Mouse (Mus musculus) Patski (cell line): ENCODE measurements around the gene Ric8a. TPM values are rescaled to one million over a fixed set of nuclear protein-coding genes. Genes with fewer than 3 reads are reported as not detected.

ENCODE experiments used
- ATAC-seq: fragments of 100-300 bp; one replicate; pipeline ENCODE4 v1.8.0; 2021
- CTCF ChIA-PET: fragments of 350-600 bp; sonication (Branson Sonifier 250); formaldehyde crosslinking; loops from one replicate; lab custom pipeline; 2022; ENCODE audit warnings: inconsistent platforms; lab: Charles Lee
- POLR2A ChIA-PET: fragments of 350-600 bp; sonication (Branson Sonifier 250); formaldehyde crosslinking; loops from one replicate; lab custom pipeline; 2022; ENCODE audit warnings: antibody characterized with exemption, inconsistent platforms; lab: Charles Lee
- DNase-seq: peaks from one replicate; pipeline ENCODE4 v3.0.0-alpha.2; 2011; ENCODE audit warnings: low read depth, low spot score
- H3K27me3 ChIP-seq: fragments of 371-371 bp; one replicate; pipeline ENCODE4 v1.5.1; 2021
- CTCF ChIP-seq: fragments of 100-300 bp; IDR thresholded peaks from one replicate; pipeline ENCODE4 v1.5.1; 2021
- in situ Hi-C: fragments of 300-500 bp; cut with MboI; formaldehyde crosslinking; loops from 3 replicates; pipeline ENCODE4 v1.11.1; 2018; ENCODE audit warnings: low pct_unique_long_range_greater_than_20kb, mixed read lengths
- polyA plus RNA-seq: library from polyadenylated mRNA; unstranded; gene quantifications from one replicate; pipeline ENCODE4 v1.2.3, GENCODE M21; 2021

Ric8a gene
- polyA plus RNA-seq, 1 experiment from 2014 or later, result 67.0 TPM

DNA sequence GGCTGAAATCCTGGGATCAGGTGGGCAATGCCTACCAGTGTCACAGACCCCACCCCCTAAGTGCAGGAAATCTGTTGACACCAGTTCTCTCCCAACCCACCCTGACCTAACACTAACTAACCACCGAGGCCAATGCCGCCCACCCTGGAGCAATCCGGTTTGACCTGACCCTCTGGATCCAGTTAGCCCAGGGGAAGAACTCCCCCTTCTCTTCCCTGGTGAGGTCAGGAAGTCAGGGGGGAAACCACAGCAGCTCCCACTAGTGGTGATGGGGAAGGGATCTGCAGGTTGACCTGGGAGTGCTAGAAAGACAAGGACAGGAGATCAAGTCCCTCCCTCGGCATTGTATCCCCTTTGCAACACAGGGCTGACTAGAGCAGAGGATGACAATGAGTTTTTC, 11.1 kb upstream of the Ric8a start:
- CTCF ChIA-PET, result interaction anchor here (1.7 to 2.0 kb wide), 3 partner anchors 8 to 114 kb away, joined by 6 to 7 read pairs (median 7); no protein-coding TSS in a partner anchor
- H3K27me3 ChIP-seq, result no peaks in the 10 kb centered on the region
- in situ Hi-C loops, result loop anchor here (10.0 kb wide), 1 partner anchor 329 kb away; the partner anchor contains the start of gene Rnh1
- TF ChIP-seq CTCF, result no peak
- ATAC-seq (no peak), DNase-seq (no peak)
- POLR2A ChIA-PET, result no interaction called here

DNA sequence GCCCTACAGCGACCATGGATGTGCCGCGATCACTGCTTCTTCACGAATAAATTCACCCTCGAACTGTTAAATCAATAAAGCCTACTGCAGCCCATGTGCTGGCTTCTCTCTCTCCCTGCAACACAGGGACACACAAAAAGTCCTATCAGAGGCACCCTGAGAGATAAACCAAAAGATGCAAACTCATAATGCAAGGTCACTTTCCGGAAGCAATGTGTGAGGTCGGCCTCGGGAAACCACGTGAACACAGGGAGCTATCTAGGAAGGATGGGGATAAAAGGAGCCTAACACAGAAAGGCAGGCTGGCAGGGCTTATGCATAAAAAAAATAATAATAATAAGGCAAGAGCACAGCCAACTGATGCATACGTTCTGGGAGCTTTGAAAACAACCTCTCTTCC, 10.1 kb upstream of the Ric8a start:
- no peak for TF ChIP-seq CTCF
- CTCF ChIA-PET, result interaction anchor here (1.9 kb wide), 1 partner anchor 162 kb away, joined by 5 read pairs; no protein-coding TSS in a partner anchor
- no peak for ATAC-seq
- in situ Hi-C loops, result loop anchor here (10.0 kb wide), 1 partner anchor 328 kb away; the partner anchor contains the start of gene Rnh1
- no peak for DNase-seq
- H3K27me3 ChIP-seq, result no peaks in the 10 kb centered on the region
- POLR2A ChIA-PET, result no interaction called here

DNA sequence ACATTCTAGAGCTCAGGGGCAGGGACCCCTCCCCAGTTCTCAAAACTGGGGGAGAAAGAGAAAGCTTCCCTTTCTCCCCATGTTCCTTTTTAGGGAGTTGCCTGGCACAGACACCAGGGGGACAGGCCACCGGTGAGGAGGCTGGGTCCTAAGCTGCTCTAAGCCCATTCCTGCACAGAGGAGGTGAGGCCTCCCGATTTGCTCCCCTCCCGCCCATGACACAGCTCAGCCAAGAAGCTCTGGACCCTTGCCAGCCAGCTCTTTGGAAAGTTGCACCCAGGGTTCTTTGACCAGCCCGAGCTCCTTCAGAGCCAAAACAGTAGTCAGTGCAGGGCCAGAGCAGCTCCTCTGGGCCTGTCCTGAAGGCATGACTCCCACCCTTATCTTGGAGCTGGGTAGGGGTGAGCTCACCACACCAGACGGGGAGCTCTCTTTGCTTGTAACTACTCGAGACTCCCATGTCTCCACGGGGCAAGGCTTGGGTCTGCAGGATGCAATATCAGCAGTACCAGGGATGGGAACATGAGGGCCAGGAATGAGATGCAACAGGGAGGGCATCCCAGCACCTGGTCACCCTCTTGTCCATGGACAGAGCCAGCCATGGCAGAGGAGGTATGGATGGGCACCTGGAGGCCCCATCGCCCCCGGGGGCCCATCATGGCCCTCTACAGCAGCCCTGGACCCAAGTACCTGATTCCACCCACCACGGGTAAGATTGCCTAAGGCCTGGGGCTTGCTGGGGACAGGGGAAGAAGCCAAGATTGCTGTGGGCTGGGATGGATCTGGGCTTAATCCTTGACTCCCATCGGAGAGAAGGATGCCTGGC, 8.8 kb upstream of the Ric8a start, which contains the start of gene Odf3:
Gene Odf3 (plus strand): TSS at position 51 of the 826 bp plus-strand sequence.
- POLR2A ChIA-PET, result interaction anchor here (1.3 to 1.4 kb wide), 2 partner anchors 9 to 35 kb away, joined by 4 to 6 read pairs; partner anchors contain the start of genes Bet1l and Ric8a
- DNase-seq (no peak), ATAC-seq (no peak)
- TF ChIP-seq CTCF, result no peak
- in situ Hi-C loops, result loop anchor here (10.0 kb wide), 1 partner anchor 327 kb away; the partner anchor contains the start of gene Rnh1
- H3K27me3 ChIP-seq, result no peaks in the 10 kb centered on the region
- CTCF ChIA-PET, result interaction anchor here (1.1 to 1.9 kb wide), 4 partner anchors 56 to 161 kb away, joined by 3 to 6 read pairs (median 4); no protein-coding TSS in a partner anchor

DNA sequence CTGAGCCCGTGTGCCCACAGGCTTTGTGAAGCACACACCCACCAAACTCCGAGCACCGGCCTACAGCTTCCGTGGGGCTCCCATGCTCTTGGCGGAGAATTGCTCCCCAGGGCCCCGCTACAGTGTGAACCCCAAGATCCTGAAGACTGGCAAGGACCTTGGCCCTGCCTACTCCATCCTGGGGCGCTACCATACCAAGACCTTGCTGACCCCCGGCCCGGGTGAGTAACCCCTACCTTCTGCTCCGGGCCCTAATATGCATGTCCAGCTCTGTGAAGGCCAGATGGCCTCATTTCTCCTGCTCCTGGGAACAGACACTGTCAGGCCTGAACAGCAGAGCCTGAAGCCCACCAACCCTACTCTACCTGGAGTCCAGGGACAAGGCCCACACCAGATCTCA, 8.2 kb upstream of the Ric8a start:
- CTCF ChIA-PET, result interaction anchor here (1.1 to 1.9 kb wide), 4 partner anchors 55 to 160 kb away, joined by 3 to 6 read pairs (median 4); no protein-coding TSS in a partner anchor
- DNase-seq (no peak), ATAC-seq (no peak)
- POLR2A ChIA-PET, result interaction anchor here (1.3 to 1.4 kb wide), 2 partner anchors 9 to 34 kb away, joined by 4 to 6 read pairs; partner anchors contain the start of genes Bet1l and Ric8a
- no peak for TF ChIP-seq CTCF
- in situ Hi-C loops, result loop anchor here (10.0 kb wide), 1 partner anchor 326 kb away; the partner anchor contains the start of gene Rnh1
- H3K27me3 ChIP-seq, result no peaks in the 10 kb centered on the region

DNA sequence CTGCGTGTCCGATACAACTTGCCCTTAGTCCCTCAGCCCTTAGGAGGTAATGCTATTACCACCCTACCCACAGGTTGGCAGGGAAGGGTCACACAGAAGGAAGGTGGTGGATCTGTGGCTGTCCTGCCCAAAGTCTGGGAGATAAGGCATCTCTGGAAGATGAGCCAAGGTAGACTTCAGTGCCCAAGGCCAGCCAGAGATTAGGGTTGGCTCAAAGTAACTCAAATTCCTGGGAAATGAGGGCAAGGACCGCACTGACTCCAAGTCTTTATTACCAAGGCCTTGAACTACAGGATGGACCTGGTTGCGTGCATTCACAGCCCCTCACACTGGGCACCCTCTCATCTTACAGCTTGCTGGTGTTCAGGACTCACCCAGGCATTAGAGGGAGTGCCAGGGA, 4.8 kb upstream of the Ric8a start:
- CTCF ChIA-PET, result interaction anchor here (1.4 kb wide), 1 partner anchor 11 kb away, joined by 4 read pairs; no protein-coding TSS in a partner anchor
- no peak for TF ChIP-seq CTCF
- ATAC-seq, result no peak
- no peak for DNase-seq
- in situ Hi-C loops, result no loop called here
- POLR2A ChIA-PET, result interaction anchor here (0.7 to 0.8 kb wide), 2 partner anchors 41 to 701 kb away, joined by 3 to 6 read pairs; no protein-coding TSS in a partner anchor
- H3K27me3 ChIP-seq, result no peaks in the 10 kb centered on the region

DNA sequence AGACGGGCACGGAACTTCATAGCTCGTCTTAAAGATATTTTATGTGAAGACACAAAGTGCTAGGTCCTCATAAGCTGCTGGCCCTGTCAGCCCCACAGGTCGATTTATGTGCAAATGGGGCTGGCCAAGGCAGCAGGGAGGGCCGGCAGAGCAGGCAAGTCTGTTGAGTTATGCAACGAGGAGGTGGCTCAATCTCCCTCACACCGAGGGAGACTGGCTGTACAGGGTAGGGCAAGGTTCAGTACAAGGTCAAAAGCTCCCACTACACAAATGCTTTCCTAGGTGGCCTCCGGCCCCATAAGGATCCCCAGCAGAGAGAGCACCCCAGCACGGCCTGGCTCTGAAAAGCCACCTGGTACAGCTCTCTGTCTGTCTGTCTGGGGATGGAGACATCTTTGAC, 3.4 kb upstream of the Ric8a start:
- no peak for TF ChIP-seq CTCF
- in situ Hi-C loops, result no loop called here
- POLR2A ChIA-PET, result no interaction called here
- H3K27me3 ChIP-seq, result no peaks in the 10 kb centered on the region
- CTCF ChIA-PET, result interaction anchor here (2.5 kb wide), 1 partner anchor 8 kb away, joined by 6 read pairs; the partner anchor contains the start of gene Scgb1c1
- DNase-seq, result no peak
- ATAC-seq, result no peak

DNA sequence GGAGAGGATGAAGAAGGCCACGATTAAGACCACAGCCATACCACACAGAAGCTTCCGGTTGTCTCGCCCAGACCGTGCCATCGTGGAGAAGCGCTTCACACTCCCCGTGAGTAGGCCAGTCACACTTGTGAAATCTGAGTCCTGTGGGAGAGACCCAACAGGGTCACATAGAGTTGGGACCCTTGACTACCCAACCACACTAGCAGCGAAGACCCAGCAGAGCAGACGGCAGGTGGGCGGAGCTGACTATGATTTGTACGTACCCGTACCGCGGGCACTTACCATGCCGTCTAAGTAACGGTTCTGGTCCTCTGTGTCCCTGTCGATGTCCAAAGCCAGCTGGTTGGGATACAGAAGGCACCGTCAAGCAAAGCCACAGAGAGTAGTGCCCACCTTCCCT, 2.3 kb upstream of the Ric8a start:
- DNase-seq, result no peak
- in situ Hi-C loops, result no loop called here
- ATAC-seq, result no peak
- ChIA-PET POLR2A (no interaction called here), CTCF (interaction anchor here (2.5 kb wide), 1 partner anchor 10 kb away, joined by 6 read pairs; the partner anchor contains the start of gene Scgb1c1)
- no peak for TF ChIP-seq CTCF
- no peaks in the 10 kb centered on the region for H3K27me3 ChIP-seq

DNA sequence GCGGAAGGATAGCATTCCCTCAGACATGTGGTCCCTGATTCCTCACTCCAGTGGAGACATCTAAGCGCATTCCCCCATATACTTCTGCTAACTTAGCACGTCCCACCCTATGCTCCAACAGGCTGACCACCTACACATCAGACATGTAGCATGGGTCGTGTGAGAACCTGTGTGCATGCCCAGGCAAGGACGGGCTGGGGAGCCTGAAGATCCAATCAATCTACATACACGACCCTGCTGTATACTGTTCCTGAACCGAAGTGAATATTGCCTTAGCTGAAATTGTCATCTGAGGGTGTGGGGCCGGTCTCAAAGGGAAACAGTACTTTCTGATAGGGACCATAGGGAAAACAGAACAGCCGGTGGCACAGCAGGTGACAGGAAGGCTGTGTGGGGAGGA, 1.6 kb upstream of the Ric8a start:
- ChIA-PET CTCF (no interaction called here), POLR2A (no interaction called here)
- in situ Hi-C loops, result no loop called here
- no peaks in the 10 kb centered on the region for H3K27me3 ChIP-seq
- ATAC-seq (no peak), DNase-seq (no peak)
- no peak for TF ChIP-seq CTCF

DNA sequence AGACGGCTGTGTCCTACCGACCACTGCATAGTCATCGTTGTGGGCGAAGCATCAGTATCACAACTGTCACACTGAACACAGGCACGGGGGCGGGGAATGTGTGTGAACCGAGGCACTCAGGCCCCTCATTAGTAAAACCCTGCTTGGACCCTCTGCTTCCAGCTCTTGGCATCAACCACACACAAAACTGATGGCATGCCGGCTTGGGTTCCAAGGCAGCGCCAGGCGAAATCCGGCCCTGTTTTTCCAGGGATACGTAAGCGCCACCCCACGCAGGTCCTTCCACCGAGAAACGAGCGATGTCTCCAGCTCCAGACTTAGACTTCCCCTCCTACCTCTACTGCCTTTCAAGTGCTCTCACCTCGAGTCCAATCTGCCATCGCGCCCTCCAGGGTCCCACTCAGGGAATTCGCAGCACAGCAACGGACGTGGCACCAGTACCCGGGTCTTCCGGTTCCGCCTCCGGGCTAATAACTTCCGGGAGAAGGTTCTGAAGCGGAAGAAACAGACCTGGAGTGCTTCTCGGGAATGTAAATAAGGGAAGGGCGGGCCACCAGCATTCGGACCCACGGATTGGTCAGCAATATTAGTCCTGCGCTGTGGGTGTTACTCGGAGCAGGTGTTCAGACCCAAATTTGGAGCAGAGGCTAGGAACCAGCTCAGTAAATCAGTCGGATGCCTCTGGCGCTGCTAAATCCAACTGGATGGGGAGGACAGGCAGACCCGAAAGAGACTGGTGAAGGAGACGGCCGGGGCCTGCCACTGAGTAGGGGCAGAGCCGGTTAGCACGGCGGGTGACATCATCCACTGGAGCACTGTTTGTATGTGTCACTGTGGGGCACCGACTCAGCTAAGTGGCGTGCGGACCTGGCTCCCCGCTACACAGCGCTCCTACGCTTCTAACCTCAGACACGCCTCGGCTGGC, 635 bp upstream of the Ric8a start, which contains the start of gene Gm45785:
Gene Gm45785 (minus strand): TSS at position 472 of the 925 bp plus-strand sequence.
- in situ Hi-C loops, result no loop called here
- ChIA-PET CTCF (interaction anchor here (1.2 to 1.4 kb wide), 2 partner anchors 16 to 47 kb away, joined by 3 read pairs; no protein-coding TSS in a partner anchor), POLR2A (interaction anchor here (0.7 to 2.3 kb wide), 2 partner anchors 14 to 25 kb away, joined by 3 to 10 read pairs; partner anchors contain the start of genes Psmd13 and Sirt3)
- ATAC-seq (peak; percentile 84), DNase-seq (peak; percentile 80)
- no peaks in the 10 kb centered on the region for H3K27me3 ChIP-seq
- TF ChIP-seq CTCF, result no peak
